Mouse (Mus musculus): ENCODE data around the gene Ndufaf1.

- no peak for TF ChIP-seq GATA1 (IDR thresholded peaks at IDR 0.05; ENCODE audit: low read length)
- no peak for TF ChIP-seq TAL1 (IDR thresholded peaks at IDR 0.05; ENCODE audit: low read length)
Measured at GRCm38 (mm10) chr2:119675215-119675784, 12.7 kb upstream of the Ndufaf1 start.
